Mouse (Mus musculus): ENCODE measurements around the gene Msh2.

The Msh2 gene

GRCm38 (mm10) chr17:87700101-87700500 lies 28.0 kb downstream of the Msh2 start:
- no peak for DNase-seq (ENCODE audit: low read depth, low spot score)

GRCm38 (mm10) chr17:87724727-87725126 lies 52.6 kb downstream of the Msh2 start:
- no peak for DNase-seq (ENCODE audit: low read depth, low spot score)

GRCm38 (mm10) chr17:87726489-87727356 lies 54.6 kb downstream of the Msh2 start:
- no peak for DNase-seq (ENCODE audit: low read depth, low spot score)

DNA sequence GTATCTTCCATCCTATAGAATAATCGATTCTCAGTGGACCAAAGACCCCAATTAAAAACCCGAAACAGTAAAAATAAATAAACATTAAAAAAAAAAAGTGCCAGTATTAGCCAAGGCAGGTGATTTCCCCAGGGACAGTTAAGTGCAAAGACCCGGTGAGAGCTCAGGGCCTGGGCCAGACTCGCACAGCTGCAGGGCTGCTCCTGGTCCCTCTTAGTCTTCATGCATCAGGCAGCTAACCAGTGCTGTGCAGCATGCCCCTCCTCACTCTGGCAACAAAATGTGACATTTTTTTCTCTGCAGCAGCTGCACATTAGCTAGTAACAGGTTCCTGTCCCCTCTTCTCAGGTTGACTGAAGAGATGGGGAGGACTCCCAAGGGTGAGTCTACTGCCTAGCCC lies 59.8 kb downstream of the Msh2 start:
- DNase-seq (ENCODE audit: low read depth, low spot score) = no peak

DNA sequence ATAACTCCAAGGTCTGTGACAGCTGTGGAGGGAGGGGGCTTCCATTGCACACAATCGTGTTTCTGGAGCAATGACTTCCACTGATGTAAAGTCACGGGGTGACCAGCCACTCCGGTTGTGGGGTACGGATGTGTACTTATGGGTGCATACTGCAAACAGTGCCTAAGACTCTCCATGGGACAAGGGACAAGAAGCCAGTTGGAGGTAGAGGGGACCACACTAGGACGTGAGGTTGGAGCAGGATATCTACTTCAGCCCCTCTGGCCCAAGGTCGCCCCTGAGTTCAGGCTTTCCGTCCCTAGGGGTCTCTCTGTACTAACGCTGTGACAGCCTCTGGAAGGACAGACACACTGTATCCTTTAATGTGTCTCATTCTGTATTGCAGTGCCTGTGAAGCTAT lies 62.3 kb downstream of the Msh2 start:
- no peak for DNase-seq (ENCODE audit: low read depth, low spot score)

- no peak for DNase-seq (ENCODE audit: low read depth, low spot score)
Observed at GRCm38 (mm10) chr17:87737144-87737543, 65.0 kb downstream of the Msh2 start.

DNA sequence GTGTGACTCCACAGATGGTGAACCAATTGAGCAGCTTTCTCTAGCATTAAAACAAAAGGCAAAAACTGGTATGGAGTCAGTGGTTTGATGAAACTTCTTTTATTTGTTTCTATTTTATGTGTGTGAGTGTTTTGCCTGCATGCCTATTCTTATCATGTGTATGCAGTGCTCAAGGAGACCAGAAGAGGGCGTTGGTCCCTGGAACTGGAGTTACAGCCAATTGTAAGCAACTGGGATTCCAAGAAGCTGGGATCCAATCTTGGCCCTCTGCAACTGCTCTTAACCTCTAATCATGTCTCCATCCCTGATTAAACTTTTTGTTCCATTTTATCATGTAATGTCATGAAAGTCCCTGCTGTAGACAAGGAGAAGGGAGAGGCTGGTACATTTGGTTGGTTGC lies 67.7 kb downstream of the Msh2 start:
- DNase-seq (ENCODE audit: low read depth, low spot score) = no peak

GRCm38 (mm10) chr17:87744985-87745925 lies 73.1 kb downstream of the Msh2 start:
- no peak for DNase-seq (ENCODE audit: low read depth, low spot score)

DNA sequence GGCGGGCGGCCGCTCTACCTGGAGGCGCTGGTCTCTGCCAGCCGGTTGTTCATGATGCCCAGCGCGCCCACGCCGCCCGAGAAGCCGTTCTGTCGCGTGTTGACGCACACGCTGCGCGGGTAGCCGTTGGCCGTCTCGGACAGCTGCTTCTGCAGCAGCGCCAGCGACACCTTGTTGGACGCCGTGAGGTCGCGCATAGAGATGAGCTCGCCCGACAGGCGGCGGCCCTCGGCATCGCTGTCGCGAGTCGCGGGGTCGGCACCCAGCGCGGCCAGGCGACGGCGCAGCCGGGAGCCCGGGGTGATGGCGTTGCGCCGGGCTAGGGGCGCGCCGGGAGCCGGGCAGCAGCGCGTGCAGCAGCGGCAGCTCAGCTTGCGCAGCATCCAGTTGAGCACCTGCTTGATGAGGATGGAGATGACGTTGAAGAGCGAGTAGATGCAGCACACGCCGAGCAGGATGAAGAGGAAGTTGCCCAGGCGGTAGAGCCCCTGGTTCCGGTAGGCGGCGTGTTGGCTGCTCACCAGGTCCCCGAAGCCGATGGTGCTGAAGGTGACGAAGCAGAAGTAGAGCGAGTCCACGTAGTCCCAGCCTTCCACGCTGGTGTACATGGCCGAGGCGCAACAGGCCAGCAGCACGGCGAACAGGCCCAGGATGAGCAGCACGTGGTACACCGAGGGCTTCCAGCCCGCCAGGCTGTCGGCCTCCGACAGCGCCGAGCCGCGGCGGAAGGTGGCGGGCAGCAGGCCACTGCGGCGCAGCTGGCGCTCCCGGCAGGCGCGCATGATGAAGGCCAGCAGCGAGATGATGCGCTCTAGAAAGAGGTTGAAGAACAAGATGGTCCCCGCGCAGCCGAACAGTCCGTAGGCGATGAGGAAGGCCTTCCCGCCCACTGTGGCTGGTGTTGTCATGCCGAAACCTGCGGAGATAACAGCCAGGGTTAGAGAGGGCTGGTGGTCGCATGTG lies 74.1 kb downstream of the Msh2 start:
- DNase-seq (ENCODE audit: low read depth, low spot score) = peak; percentile 51

- no peak for DNase-seq (ENCODE audit: low read depth, low spot score)
Observed at GRCm38 (mm10) chr17:87760315-87760714, 88.2 kb downstream of the Msh2 start.

GRCm38 (mm10) chr17:87763146-87763545 lies 91.0 kb downstream of the Msh2 start:
- DNase-seq (ENCODE audit: low read depth, low spot score) = no peak

DNA sequence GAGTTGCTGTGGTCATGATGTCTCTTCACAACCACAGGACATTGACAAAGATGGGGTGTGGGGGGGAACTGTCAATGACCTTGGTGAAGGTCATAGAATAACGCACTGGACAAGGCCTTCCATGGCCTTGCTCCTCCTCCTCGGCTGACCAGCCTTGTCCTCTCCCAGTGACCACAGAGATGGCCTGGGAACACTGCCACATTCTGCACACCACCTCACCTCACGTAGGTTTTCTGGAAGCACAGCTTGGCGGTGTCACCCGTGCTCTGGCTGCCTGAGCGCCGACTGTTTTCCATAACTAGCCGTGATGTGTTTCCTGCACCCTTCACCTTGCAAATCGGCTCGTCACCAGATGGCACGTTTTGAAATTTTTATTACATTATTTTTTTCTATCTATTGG lies 92.9 kb downstream of the Msh2 start:
- no peak for DNase-seq (ENCODE audit: low read depth, low spot score)

DNA sequence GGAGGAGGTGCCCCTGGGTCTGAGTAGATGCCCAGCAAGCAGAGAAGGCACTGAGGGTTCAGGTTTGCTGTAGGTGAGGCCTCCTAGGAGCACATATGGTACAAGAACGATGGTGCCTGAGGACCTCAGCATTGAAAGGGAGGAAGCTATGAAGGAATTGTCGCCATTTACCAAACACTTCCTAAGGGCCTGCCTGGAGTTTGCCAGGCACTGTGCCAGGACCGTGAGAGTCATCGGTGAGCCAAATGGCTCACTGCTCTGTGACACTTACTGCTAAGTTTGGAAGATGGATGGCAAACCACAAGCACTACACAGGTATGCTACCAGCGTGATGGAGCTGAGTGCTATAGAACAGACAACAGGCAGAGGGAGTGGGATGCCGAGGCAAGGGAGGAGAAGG lies 94.8 kb downstream of the Msh2 start:
- no peak for DNase-seq (ENCODE audit: low read depth, low spot score)

- no peak for DNase-seq (ENCODE audit: low read depth, low spot score)
Observed at GRCm38 (mm10) chr17:87770766-87771165, 98.6 kb downstream of the Msh2 start.

DNA sequence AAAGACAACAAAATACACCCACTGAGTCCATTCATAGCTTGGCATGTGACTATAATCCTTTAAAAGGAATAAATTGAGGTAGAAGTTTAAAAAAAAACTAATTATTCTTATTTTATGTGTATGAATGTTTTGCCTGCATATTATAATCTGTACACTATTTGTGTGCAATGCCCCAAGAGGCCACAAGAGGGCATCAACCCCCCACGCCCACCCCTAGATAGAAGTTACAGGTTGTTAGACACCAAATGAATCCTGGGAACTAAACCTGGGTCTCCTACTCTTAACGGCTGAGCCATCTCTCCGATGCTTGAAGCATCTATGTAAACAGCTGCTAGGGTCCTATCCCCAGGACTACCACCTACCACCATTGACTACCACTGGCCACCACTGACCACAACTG lies 101.0 kb downstream of the Msh2 start:
- peak; percentile 11 for DNase-seq (ENCODE audit: low read depth, low spot score)

Measured in CD4-positive helper T cell, adult 2 months (primary cell).